Mouse (Mus musculus): Measurements from ENCODE around the gene H1f0. TPM values are rescaled to one million over a fixed set of nuclear protein-coding genes. Genes with fewer than 3 reads are reported as not detected.

Gene H1f0
- polyA plus RNA-seq, 1 experiment, result 92.0 TPM

DNA sequence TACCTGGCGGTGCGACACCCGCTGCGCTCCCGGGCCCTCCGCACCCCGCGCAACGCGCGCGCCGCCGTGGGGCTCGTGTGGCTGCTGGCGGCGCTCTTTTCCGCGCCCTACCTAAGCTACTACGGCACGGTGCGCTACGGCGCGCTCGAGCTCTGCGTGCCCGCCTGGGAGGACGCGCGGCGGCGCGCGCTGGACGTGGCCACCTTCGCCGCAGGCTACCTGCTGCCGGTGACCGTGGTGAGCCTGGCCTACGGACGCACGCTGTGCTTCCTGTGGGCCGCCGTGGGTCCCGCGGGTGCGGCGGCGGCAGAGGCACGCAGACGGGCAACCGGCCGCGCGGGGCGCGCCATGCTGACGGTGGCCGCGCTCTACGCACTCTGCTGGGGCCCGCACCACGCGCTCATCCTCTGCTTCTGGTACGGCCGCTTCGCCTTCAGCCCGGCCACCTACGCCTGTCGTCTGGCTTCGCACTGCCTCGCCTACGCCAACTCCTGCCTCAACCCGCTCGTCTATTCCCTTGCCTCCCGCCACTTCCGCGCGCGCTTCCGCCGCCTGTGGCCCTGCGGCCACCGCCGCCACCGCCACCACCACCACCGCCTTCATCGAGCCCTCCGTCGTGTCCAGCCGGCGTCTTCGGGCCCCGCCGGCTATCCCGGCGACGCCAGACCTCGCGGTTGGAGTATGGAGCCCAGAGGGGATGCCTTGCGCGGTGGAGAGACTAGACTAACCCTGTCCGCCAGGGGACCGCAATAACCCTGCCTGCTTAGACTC is 14.7 kb downstream of the H1f0 start:
- 1% methylated on average over 102 of the region's 105 CpGs for WGBS
- DNase-seq, result no peak

DNA sequence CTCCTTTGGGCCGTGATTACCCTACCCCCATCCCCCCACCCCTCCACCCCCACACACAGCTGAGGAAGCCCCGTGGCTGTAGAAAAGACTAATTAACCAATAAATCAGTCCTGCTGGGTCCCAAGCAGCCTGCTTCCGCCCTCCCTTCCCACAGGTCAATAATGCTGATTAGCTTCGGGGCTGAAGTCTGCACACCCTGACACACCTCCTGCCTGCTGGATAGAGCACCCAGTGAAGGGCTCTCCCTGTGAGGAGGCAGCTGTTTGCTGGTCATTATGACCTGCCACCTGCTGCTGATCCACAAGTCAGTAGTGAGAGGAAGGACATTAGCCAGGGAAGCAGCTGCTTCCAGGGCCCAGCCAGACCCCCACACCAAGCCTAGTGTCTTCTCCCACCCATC is 16.6 kb downstream of the H1f0 start:
- H3K4me1 ChIP-seq (ENCODE audit: control insufficient read depth, insufficient read depth, low read length), result no peaks in the 10 kb centered on the region
- TF ChIP-seq POLR2A (IDR thresholded peaks at IDR 0.05; ENCODE audit: borderline replicate concordance, extremely low read depth, low read depth, low read length) (no peak), CTCF (IDR thresholded peaks at IDR 0.05; ENCODE audit: insufficient read depth, low read length) (no peak)
- no peak overlapping the region for H3K4me3 ChIP-seq (replicated peaks; ENCODE audit: extremely low read depth, low read depth, low read length)
- 40% methylated on average over 4 of the region's 4 CpGs for WGBS
- DNase-seq, result no peak

More for the DNA sequence above, 14.7 kb downstream of the H1f0 start:
- Histone ChIP-seq H3K4me3 (replicated peaks; ENCODE audit: extremely low read depth, low read depth, low read length) (peak overlapping the region; percentile 25), H3K4me1 (ENCODE audit: control insufficient read depth, insufficient read depth, low read length) (no peaks in the 10 kb centered on the region)
- TF ChIP-seq POLR2A (IDR thresholded peaks at IDR 0.05; ENCODE audit: borderline replicate concordance, extremely low read depth, low read depth, low read length) (no peak), CTCF (IDR thresholded peaks at IDR 0.05; ENCODE audit: insufficient read depth, low read length) (no peak)

- WGBS, result 50% methylated on average over 4 of the region's 4 CpGs
- DNase-seq, result no peak
- no peak overlapping the region for H3K4me3 ChIP-seq (replicated peaks; ENCODE audit: extremely low read depth, low read depth, low read length)
- no peaks in the 10 kb centered on the region for H3K4me1 ChIP-seq (ENCODE audit: control insufficient read depth, insufficient read depth, low read length)
- TF ChIP-seq CTCF (IDR thresholded peaks at IDR 0.05; ENCODE audit: insufficient read depth, low read length), result no peak
- no peak for TF ChIP-seq POLR2A (IDR thresholded peaks at IDR 0.05; ENCODE audit: borderline replicate concordance, extremely low read depth, low read depth, low read length)
Observed at GRCm38 (mm10) chr15:79048186-79048585, 19.9 kb downstream of the H1f0 start.

GRCm38 (mm10) chr15:79050160-79050845 is 22.1 kb downstream of the H1f0 start:
- no peak for DNase-seq
- 55% methylated on average over 9 of the region's 9 CpGs for WGBS
- no peak overlapping the region for H3K4me3 ChIP-seq (replicated peaks; ENCODE audit: extremely low read depth, low read depth, low read length)
- TF ChIP-seq CTCF (IDR thresholded peaks at IDR 0.05; ENCODE audit: insufficient read depth, low read length) (no peak), POLR2A (IDR thresholded peaks at IDR 0.05; ENCODE audit: borderline replicate concordance, extremely low read depth, low read depth, low read length) (no peak)
- H3K4me1 ChIP-seq (ENCODE audit: control insufficient read depth, insufficient read depth, low read length), result no peaks in the 10 kb centered on the region

GRCm38 (mm10) chr15:79050964-79051363 is 22.7 kb downstream of the H1f0 start:
- WGBS, result 63% methylated on average over 2 of the region's 2 CpGs
- H3K4me1 ChIP-seq (ENCODE audit: control insufficient read depth, insufficient read depth, low read length), result no peaks in the 10 kb centered on the region
- TF ChIP-seq CTCF (IDR thresholded peaks at IDR 0.05; ENCODE audit: insufficient read depth, low read length) (no peak), POLR2A (IDR thresholded peaks at IDR 0.05; ENCODE audit: borderline replicate concordance, extremely low read depth, low read depth, low read length) (no peak)
- H3K4me3 ChIP-seq (replicated peaks; ENCODE audit: extremely low read depth, low read depth, low read length), result no peak overlapping the region
- no peak for DNase-seq

GRCm38 (mm10) chr15:79051461-79052360 is 23.5 kb downstream of the H1f0 start:
- DNase-seq, result no peak
- TF ChIP-seq POLR2A (IDR thresholded peaks at IDR 0.05; ENCODE audit: borderline replicate concordance, extremely low read depth, low read depth, low read length), result peak; percentile 30; the same call in 1 of the 2 replicates
- no peak for TF ChIP-seq CTCF (IDR thresholded peaks at IDR 0.05; ENCODE audit: insufficient read depth, low read length)
- Histone ChIP-seq H3K4me3 (replicated peaks; ENCODE audit: extremely low read depth, low read depth, low read length) (no peak overlapping the region), H3K4me1 (ENCODE audit: control insufficient read depth, insufficient read depth, low read length) (no peaks in the 10 kb centered on the region)
- WGBS, result 62% methylated on average over 13 of the region's 13 CpGs

- no peak for DNase-seq
- 93% methylated on average over 2 of the region's 2 CpGs for WGBS
- TF ChIP-seq CTCF (IDR thresholded peaks at IDR 0.05; ENCODE audit: insufficient read depth, low read length), result no peak
- no peak for TF ChIP-seq POLR2A (IDR thresholded peaks at IDR 0.05; ENCODE audit: borderline replicate concordance, extremely low read depth, low read depth, low read length)
- H3K4me1 ChIP-seq (ENCODE audit: control insufficient read depth, insufficient read depth, low read length), result no peaks in the 10 kb centered on the region
- H3K4me3 ChIP-seq (replicated peaks; ENCODE audit: extremely low read depth, low read depth, low read length), result no peak overlapping the region
Observed at GRCm38 (mm10) chr15:79052366-79052765, 24.1 kb downstream of the H1f0 start.

DNA sequence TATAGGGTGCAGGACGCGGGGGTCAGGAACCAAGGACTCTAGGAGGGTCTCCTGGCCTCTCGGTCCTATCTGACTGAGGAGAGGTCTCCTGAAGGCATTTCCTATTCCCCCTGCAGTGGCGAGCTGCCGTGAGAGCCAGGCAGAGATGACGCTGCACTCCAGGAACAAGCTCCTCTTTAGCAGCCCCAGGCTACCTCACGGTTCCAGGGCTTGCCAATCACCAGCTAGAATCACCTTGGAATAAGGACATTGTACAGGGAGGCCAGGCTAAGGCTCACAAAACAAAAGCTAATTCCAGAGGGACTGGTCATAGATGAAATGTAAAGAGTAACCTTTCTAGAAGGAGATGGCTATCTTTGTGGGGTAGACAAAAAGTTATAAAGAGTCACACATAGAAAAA is 28.4 kb downstream of the H1f0 start:
- DNase-seq, result no peak
- WGBS, result 88% methylated on average over 7 of the region's 7 CpGs
- TF ChIP-seq CTCF (IDR thresholded peaks at IDR 0.05; ENCODE audit: insufficient read depth, low read length), result no peak
- no peak for TF ChIP-seq POLR2A (IDR thresholded peaks at IDR 0.05; ENCODE audit: borderline replicate concordance, extremely low read depth, low read depth, low read length)
- no peak overlapping the region for H3K4me3 ChIP-seq (replicated peaks; ENCODE audit: extremely low read depth, low read depth, low read length)
- no peaks in the 10 kb centered on the region for H3K4me1 ChIP-seq (ENCODE audit: control insufficient read depth, insufficient read depth, low read length)

DNA sequence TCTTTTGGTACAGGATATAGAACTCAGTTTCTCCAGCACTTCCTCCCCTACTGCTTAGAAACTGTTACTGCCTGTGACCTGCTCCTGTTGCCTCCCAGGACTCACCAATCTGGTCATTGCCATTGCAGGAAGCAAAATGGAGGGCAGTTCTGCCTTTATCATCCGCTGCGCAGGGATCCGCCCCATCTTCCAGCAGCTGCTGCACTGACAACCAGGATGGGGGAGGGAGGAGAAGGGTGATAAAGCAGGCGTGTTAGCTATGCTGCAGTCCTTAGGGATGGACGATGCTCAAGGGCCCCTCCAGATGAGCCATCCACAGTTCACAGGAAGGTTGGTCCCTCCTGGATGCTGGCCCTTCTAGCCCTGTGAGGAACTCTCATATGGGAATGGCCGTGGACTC is 29.6 kb downstream of the H1f0 start:
- no peak for TF ChIP-seq CTCF (IDR thresholded peaks at IDR 0.05; ENCODE audit: insufficient read depth, low read length)
- TF ChIP-seq POLR2A (IDR thresholded peaks at IDR 0.05; ENCODE audit: borderline replicate concordance, extremely low read depth, low read depth, low read length), result no peak
- H3K4me3 ChIP-seq (replicated peaks; ENCODE audit: extremely low read depth, low read depth, low read length), result no peak overlapping the region
- peaks cover 2% of the 10 kb centered on the region; the same call in 1 of the 2 replicates for H3K4me1 ChIP-seq (ENCODE audit: control insufficient read depth, insufficient read depth, low read length)
- no peak for DNase-seq
- WGBS, result 88% methylated on average over 6 of the region's 6 CpGs

Data from lung, adult 2 months (tissue).